Mouse (Mus musculus) C2C12 (cell line): ENCODE data around the gene Cd48.
"Not testable (repeated sequence)": the region's sequence is repeated elsewhere in the genome, so short reads cannot be mapped to it uniquely, and the experiment has no call there.

Source experiments
- CTCF ChIP-seq: IDR thresholded peaks from one replicate; pipeline ENCODE4 v1.5.1; 2011; ENCODE audit not compliant: control insufficient read depth, insufficient read depth, insufficient read length
- MYOD1 ChIP-seq: IDR thresholded peaks from one replicate; pipeline ENCODE4 v1.6.1; 2011; ENCODE audit warnings: low read depth; ENCODE audit not compliant: control insufficient read depth, insufficient read length
- USF1 ChIP-seq: IDR thresholded peaks from one replicate; pipeline ENCODE4 v1.6.1; 2011; ENCODE audit warnings: low read depth, mild to moderate bottlenecking, control low read depth, moderate library complexity

DNA sequence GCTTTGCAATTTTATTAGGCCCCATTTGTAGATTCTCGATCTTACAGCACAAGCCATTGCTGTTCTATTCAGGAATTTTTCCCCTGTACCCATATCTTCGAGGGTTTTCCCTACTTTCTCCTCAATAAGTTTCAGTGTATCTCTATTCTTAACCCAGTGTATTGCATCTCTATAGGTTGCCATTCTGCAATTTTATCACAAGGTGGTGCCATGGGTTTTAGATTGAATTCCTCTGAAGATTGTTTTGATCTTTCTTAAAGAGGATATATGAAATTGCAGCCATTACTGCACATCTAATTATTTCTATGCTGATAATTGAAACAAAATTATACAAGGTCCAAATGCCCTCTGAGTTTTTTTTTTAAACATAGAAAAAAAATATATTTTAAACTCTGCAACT lies 9.4 kb upstream of the Cd48 start:
- TF ChIP-seq CTCF, MYOD1, USF1: not testable (repeated sequence)
